Mouse (Mus musculus): ENCODE measurements around the gene Srgap3.

DNA sequence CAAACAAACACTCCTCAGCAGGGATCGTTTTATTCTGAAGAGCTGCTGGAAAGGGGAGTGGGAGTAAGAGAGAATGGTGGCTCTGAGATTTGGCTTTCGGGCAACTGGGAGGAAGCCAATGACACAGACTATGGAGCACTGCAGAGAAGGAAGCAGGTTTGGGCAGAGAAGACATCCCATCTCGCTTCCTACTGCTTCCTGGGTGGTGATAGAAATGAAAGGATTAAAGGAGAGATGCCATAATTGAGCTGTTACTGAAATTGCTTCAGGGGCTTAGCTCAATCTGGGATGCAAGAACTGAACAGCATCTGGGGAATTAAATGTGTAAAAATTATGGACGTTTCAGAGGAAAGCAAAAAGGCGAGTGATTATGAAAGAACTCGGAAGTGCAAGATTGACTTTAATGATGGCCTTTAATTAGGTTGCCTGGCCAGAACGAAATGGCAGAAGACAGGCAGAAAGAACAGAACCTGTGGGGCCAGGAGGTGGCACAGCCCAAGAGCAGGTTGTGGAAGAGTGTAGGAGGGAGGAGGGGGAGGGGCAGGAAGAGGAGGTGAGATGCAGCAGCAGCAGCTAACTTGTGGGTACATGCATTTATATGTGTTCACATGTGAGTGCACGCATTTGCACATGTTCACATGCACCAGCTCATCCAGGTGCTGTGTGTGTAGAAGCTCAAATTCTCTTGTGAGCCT, 126.6 kb downstream of the Srgap3 start:
- no peak for TF ChIP-seq CTCF (IDR thresholded peaks at IDR 0.05; ENCODE audit: low read depth)
- TF ChIP-seq EP300 (optimal IDR thresholded peaks at IDR 0.05): no peak
